Mouse (Mus musculus): ENCODE data around the gene Tbc1d4.

DNA sequence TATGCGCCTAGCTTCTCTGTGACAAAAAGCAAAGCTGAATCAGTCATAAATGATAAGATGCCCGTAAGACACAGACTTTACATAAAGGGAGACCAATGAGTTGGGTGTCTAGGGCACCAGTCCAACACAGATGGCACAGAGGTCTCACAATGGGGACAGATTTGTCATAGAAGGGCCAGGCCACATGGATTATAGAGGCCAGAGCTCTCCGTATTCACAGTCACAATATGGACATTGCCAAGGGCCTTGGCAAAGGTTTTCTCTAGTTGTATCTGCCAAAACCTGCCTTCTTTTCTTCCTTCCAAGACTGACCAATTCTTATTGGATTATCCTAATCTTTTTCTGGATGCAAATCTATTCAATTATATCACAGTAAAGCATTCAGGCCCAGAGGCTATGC, 171.1 kb downstream of the Tbc1d4 start:
- no peak for TF ChIP-seq TCF3 (IDR thresholded peaks at IDR 0.05; ENCODE audit: insufficient read length, low read depth)
- no peak for TF ChIP-seq POLR2A (IDR thresholded peaks at IDR 0.05; ENCODE audit: insufficient read length, low read depth)
- no peak for TF ChIP-seq TCF12 (IDR thresholded peaks at IDR 0.05; ENCODE audit: insufficient read depth, poor library complexity, severe bottlenecking)
- no peak for TF ChIP-seq MAX (IDR thresholded peaks at IDR 0.05; ENCODE audit: low read depth)

Measured in myocyte (in vitro differentiated cells).